Mouse (Mus musculus) megakaryocyte-erythroid progenitor cell, adult 5 weeks (primary cell): ENCODE results near the gene Gm21860. TPM values are rescaled to one million over a fixed set of nuclear protein-coding genes. Genes with fewer than 3 reads are reported as not detected.

Source experiments
- polyA plus RNA-seq: library from polyadenylated mRNA; stranded (reverse); fragments of >175 nt; gene quantifications from 2 replicates; pipeline ENCODE4 v1.2.3, GENCODE M21; 2012

Gm21860 gene
- polyA plus RNA-seq = not detected in 2 replicates

GRCm38 (mm10) chrY:90754721-90755120, at the start of gene Gm21860:
Gene Gm21860 (minus strand): TSS chrY:90754821.

GRCm38 (mm10) chrY:90784438-90784837, 29.8 kb upstream of the Gm21860 start, which contains the start of gene Gm47283:
Gene Gm47283 (plus strand): TSS chrY:90784738.

Other genes starting within 250 kb of the Gm21860 start
- gene Gm47283, start 29.9 kb upstream of the Gm21860 start, polyA plus RNA-seq = not detected in 2 replicates
- gene Gm21748, start 84.4 kb upstream of the Gm21860 start, polyA plus RNA-seq = not detected in 2 replicates